Mouse (Mus musculus) CH12.LX (cell line): ENCODE measurements at regions not wholly inside any gene's neighbourhood (a gene's known extent, or its start where the extent isn't known, plus 50 kb on each side); places are given as distances from the start of the nearest gene placed in this dataset.

Experiments used
- DNase-seq: peaks from one replicate; pipeline ENCODE4 v3.0.0-alpha.2; 2013; ENCODE audit errors: extremely low read depth
- H3K27ac ChIP-seq: 2 replicates; pipeline ENCODE4 v1.5.1; 2012; ENCODE audit warnings: low read depth, mild to moderate bottlenecking, control low read depth, moderate library complexity; ENCODE audit not compliant: insufficient read depth
- H3K27me3 ChIP-seq: replicated peaks from 2 replicates; pipeline ENCODE3; 2012; ENCODE audit warnings: inconsistent platforms
- H3K36me3 ChIP-seq, 2 experiments: replicated peaks in 1 of 2; 2 replicates each; pipeline versions ENCODE3 to v1.6.1; 2012; ENCODE audit warnings: inconsistent platforms in 1 of 2, low read length in 1 of 2, mild to moderate bottlenecking in 1 of 2, mixed read lengths in 1 of 2, moderate library complexity in 1 of 2; ENCODE audit not compliant: control insufficient read depth in 1 of 2, insufficient read depth in 1 of 2
- H3K4me1 ChIP-seq, 2 experiments: 2 replicates each; pipeline ENCODE4 v1.6.1; 2012; ENCODE audit warnings: inconsistent platforms in 1 of 2, moderate library complexity in 1 of 2; ENCODE audit not compliant: insufficient read depth in 2 of 2, control insufficient read depth in 1 of 2
- H3K4me2 ChIP-seq: 2 replicates; pipeline ENCODE4 v1.6.1; 2012; ENCODE audit warnings: low read depth, mild to moderate bottlenecking, control low read depth; ENCODE audit not compliant: poor library complexity, insufficient read depth, severe bottlenecking
- H3K4me3 ChIP-seq, 3 experiments: fragments of 150-350 bp in 1 of 3; sonication (generic) in 1 of 3; replicated peaks in 1 of 3; 2 replicates each; pipeline versions ENCODE3 to v1.5.1; 2011 to 2012; ENCODE audit warnings: low read depth in 2 of 3, low read length in 2 of 3, mild to moderate bottlenecking in 2 of 3, moderate library complexity in 2 of 3, control low read depth in 1 of 3, improper control_type of control experiment in 1 of 3, inconsistent platforms in 1 of 3, mixed read lengths in 1 of 3; ENCODE audit not compliant: poor library complexity in 1 of 3
- H3K79me2 ChIP-seq: replicated peaks from 2 replicates; pipeline ENCODE4 v1.6.1; 2012; ENCODE audit warnings: mild to moderate bottlenecking, moderate library complexity; ENCODE audit not compliant: control insufficient read depth, poor library complexity, insufficient read depth, severe bottlenecking; ENCODE audit errors: extremely low read depth
- H3K9ac ChIP-seq: 2 replicates; pipeline ENCODE4 v1.6.1; 2012; ENCODE audit warnings: low read depth, mild to moderate bottlenecking, control low read depth, moderate library complexity; ENCODE audit not compliant: insufficient read depth
- H3K9me3 ChIP-seq: replicated peaks from 2 replicates; pipeline ENCODE3; 2012; ENCODE audit warnings: low read length, inconsistent platforms, mixed read lengths
- CHD2 ChIP-seq: IDR thresholded peaks from 2 replicates; pipeline ENCODE4 v1.6.1; 2011; ENCODE audit warnings: low read length, improper control_type of control experiment
- CTCF ChIP-seq, 2 experiments: IDR thresholded peaks in 1 of 2; conservative IDR thresholded peaks in 1 of 2; 2 replicates each; pipeline ENCODE4 v1.5.1; 2011 to 2012; ENCODE audit warnings: low read depth in 2 of 2, low read length in 2 of 2, improper control_type of control experiment in 1 of 2, inconsistent platforms in 1 of 2, mild to moderate bottlenecking in 1 of 2, moderate library complexity in 1 of 2
- E2F4 ChIP-seq: IDR thresholded peaks from 2 replicates; pipeline ENCODE4 v1.6.1; 2011; ENCODE audit warnings: low read depth, low read length, improper control_type of control experiment; ENCODE audit not compliant: insufficient replicate concordance
- EP300 ChIP-seq: IDR thresholded peaks from 2 replicates; pipeline ENCODE4 v1.6.1; 2011; ENCODE audit warnings: low read length, improper control_type of control experiment
- ETS1 ChIP-seq: conservative IDR thresholded peaks from 2 replicates; pipeline ENCODE4 v1.6.1; 2012; ENCODE audit warnings: low read depth, mild to moderate bottlenecking, inconsistent platforms, low read length, improper control_type of control experiment, moderate library complexity
- GABPA ChIP-seq: IDR thresholded peaks from 2 replicates; pipeline ENCODE4 v1.6.1; 2012; ENCODE audit warnings: low read depth, low read length, improper control_type of control experiment, inconsistent platforms; ENCODE audit not compliant: insufficient replicate concordance
- JUN ChIP-seq: IDR thresholded peaks from 2 replicates; pipeline ENCODE4 v1.6.1; 2011; ENCODE audit warnings: low read depth, mild to moderate bottlenecking, low read length, improper control_type of control experiment, moderate library complexity; ENCODE audit not compliant: insufficient read depth
- MAZ ChIP-seq: IDR thresholded peaks from 2 replicates; pipeline ENCODE4 v1.6.1; 2012; ENCODE audit warnings: low read depth, mild to moderate bottlenecking, inconsistent platforms, low read length, improper control_type of control experiment, moderate library complexity
- MEF2A ChIP-seq: IDR thresholded peaks from 2 replicates; pipeline ENCODE4 v1.6.1; 2014; ENCODE audit warnings: low read depth, mild to moderate bottlenecking, inconsistent platforms, low read length, improper control_type of control experiment, borderline replicate concordance
- MXI1 ChIP-seq: IDR thresholded peaks from 2 replicates; pipeline ENCODE4 v1.6.1; 2011; ENCODE audit warnings: mild to moderate bottlenecking, low read depth, low read length, improper control_type of control experiment
- MYC ChIP-seq: IDR thresholded peaks from 2 replicates; pipeline ENCODE4 v1.6.1; 2011; ENCODE audit warnings: low read depth, mild to moderate bottlenecking, improper control_type of control experiment, low read length
- NELFE ChIP-seq: IDR thresholded peaks from 2 replicates; pipeline ENCODE4 v1.6.1; 2011; ENCODE audit warnings: low read depth, low read length, improper control_type of control experiment
- NRF1 ChIP-seq: IDR thresholded peaks from 2 replicates; pipeline ENCODE4 v1.6.1; 2014; ENCODE audit warnings: low read depth, mild to moderate bottlenecking, inconsistent platforms, low read length, improper control_type of control experiment, moderate library complexity
- PAX5 ChIP-seq: IDR thresholded peaks from 2 replicates; pipeline ENCODE4 v1.6.1; 2012; ENCODE audit warnings: low read length, inconsistent platforms, mixed read lengths
- POLR2A ChIP-seq: IDR thresholded peaks from 2 replicates; pipeline ENCODE4 v1.6.1; 2011; ENCODE audit warnings: low read depth, mild to moderate bottlenecking, improper control_type of control experiment, low read length
- RAD21 ChIP-seq: IDR thresholded peaks from 2 replicates; pipeline ENCODE4 v1.6.1; 2011; ENCODE audit warnings: low read depth, mild to moderate bottlenecking, low read length, improper control_type of control experiment, moderate library complexity
- USF2 ChIP-seq: conservative IDR thresholded peaks from 2 replicates; pipeline ENCODE4 v1.6.1; 2011; ENCODE audit warnings: low read depth, low read length, improper control_type of control experiment
- ZC3H11A ChIP-seq: IDR thresholded peaks from 2 replicates; pipeline ENCODE4 v1.6.1; 2012; ENCODE audit warnings: low read depth, mild to moderate bottlenecking, inconsistent platforms, low read length, improper control_type of control experiment
- ZMIZ1 ChIP-seq: IDR thresholded peaks from 2 replicates; pipeline ENCODE4 v1.6.1; 2012; ENCODE audit warnings: low read depth, mild to moderate bottlenecking, inconsistent platforms, low read length, improper control_type of control experiment
- dilution Hi-C: fragments of 300-500 bp; cut with MboI; formaldehyde crosslinking; loops from 2 replicates; pipeline ENCODE4 v1.14.3; 2020; ENCODE audit warnings: low sequenced_read_pairs; ENCODE audit not compliant: extremely low pct_unique_long_range_greater_than_20kb, extremely low pct_ligation_motif_present
- in situ Hi-C: fragments of 300-500 bp; cut with MboI; formaldehyde crosslinking; loops from 3 replicates; pipeline ENCODE4 v1.14.3; 2019; ENCODE audit warnings: low sequenced_read_pairs, low pct_ligation_motif_present, low pct_unique_long_range_greater_than_20kb, mixed read lengths

DNA sequence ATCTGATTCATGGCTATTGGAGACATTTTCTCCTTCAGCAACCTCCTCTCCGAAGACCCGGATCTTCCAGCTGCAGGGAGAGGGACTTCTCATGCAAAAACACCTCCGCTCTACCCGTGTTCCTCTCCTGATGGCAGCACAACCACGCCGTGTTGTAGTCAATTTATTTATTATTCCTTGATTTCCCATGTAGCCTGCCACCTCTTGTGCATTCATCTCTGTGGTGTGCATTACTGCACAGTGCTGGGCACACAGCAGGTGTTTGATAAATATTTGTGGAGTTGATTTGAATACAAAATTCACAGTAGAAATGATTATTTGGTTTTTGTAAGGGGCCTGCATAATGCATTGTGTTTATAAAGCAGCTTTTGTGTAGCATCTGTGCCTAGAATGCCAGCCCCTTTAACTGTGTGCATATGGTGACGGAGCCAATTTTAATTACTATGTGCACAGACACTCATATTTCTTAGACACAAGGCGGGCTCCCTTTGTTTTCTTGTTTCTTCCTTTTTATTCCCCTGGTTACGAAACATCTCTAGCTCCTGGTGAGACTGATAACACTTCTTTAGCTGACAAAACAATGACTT, 124.4 kb upstream of the Chd6 start:
- no peak overlapping the region for H3K27ac ChIP-seq
- H3K4me3 ChIP-seq: no peak overlapping the region
- no peaks in the 10 kb centered on the region for H3K27me3 ChIP-seq
- H3K4me1 ChIP-seq: no peaks in the 10 kb centered on the region
- no peak overlapping the region for H3K4me2 ChIP-seq
- dilution Hi-C loops: no loop called here
- H3K9me3 ChIP-seq: peaks cover 26% of the 10 kb centered on the region
- in situ Hi-C loops: no loop called here
- no peak for DNase-seq
- no peaks in the 10 kb centered on the region for H3K36me3 ChIP-seq
- no peak overlapping the region for H3K9ac ChIP-seq
- H3K79me2 ChIP-seq: no peaks in the 10 kb centered on the region
- TF ChIP-seq CHD2: no peak
- no peak for TF ChIP-seq NELFE
- no peak for TF ChIP-seq GABPA
- TF ChIP-seq, all 38 proteins: peak for 0

GRCm38 (mm10) chr2:161231405-161231804, 122.5 kb upstream of the Chd6 start:
- H3K9me3 ChIP-seq: peaks cover 32% of the 10 kb centered on the region
- no peaks in the 10 kb centered on the region for H3K27me3 ChIP-seq
- no peak overlapping the region for H3K4me2 ChIP-seq
- H3K27ac ChIP-seq: no peak overlapping the region
- dilution Hi-C loops: no loop called here
- H3K9ac ChIP-seq: no peak overlapping the region
- DNase-seq: no peak
- H3K4me1 ChIP-seq: no peaks in the 10 kb centered on the region
- in situ Hi-C loops: no loop called here
- H3K4me3 ChIP-seq: no peak overlapping the region
- no peaks in the 10 kb centered on the region for H3K36me3 ChIP-seq
- TF ChIP-seq CTCF (conservative IDR thresholded peaks at IDR 0.05 in 1 of 2, IDR thresholded peaks at IDR 0.05 in 1 of 2; ENCODE audit: low read depth in 2 of 2, low read length in 2 of 2) (no peak), ZC3H11A (no peak), USF2 (no peak), ZMIZ1 (no peak), NELFE (no peak), POLR2A (no peak), ETS1 (no peak), MAZ (no peak), NRF1 (no peak), E2F4 (no peak), MYC (no peak), PAX5 (no peak), RAD21 (no peak), EP300 (no peak), JUN (no peak), MEF2A (no peak), MXI1 (no peak)
- TF ChIP-seq, all 38 proteins: peak for 0
- no peaks in the 10 kb centered on the region for H3K79me2 ChIP-seq
